Mouse (Mus musculus) heart, adult 2 months (tissue): Measurements from ENCODE around the gene Asic3.
"Not testable (repeated sequence)": the region's sequence is repeated elsewhere in the genome, so short reads cannot be mapped to it uniquely, and the experiment has no call there.

Source experiments
- CTCF ChIP-seq: fragments of 200-600 bp; IDR thresholded peaks from 2 replicates; pipeline ENCODE4 v1.8.1; 2022; ENCODE audit warnings: antibody characterized with exemption, mild to moderate bottlenecking, moderate library complexity
- POLR2A ChIP-seq: fragments of 200-500 bp; IDR thresholded peaks from 2 replicates; pipeline ENCODE4 v1.6.1; 2011; ENCODE audit warnings: mild to moderate bottlenecking, low read depth, low read length, control low read depth; ENCODE audit not compliant: insufficient read depth

DNA sequence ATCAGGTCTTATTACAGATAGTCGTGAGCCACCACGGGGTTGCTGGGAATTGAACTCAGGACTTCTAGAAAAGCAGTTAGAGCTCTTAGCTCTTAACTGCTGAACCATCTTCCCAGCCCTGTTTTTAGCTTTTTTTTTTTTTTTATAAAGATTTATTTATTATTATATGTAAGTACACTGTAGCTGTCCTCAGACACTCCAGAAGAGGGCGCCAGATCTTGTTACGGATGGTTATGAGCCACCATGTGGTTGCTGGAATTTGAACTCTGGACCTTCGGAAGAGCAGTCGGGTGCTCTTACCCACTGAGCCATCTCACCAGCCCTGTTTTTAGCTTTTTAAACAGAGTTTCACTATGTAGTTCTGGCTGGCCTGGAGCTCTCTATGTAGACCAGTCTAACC, 16.9 kb upstream of the Asic3 start:
- peak; percentile 57 for TF ChIP-seq CTCF
- not testable (repeated sequence) for TF ChIP-seq POLR2A
